Mouse (Mus musculus): ENCODE results near the gene Tbxa2r. TPM values are rescaled to one million over a fixed set of nuclear protein-coding genes. Genes with fewer than 3 reads are reported as not detected.

Gene Tbxa2r
- total RNA-seq, 2 experiments from 2014 or later, result 1.1 to 2.1 TPM

DNA sequence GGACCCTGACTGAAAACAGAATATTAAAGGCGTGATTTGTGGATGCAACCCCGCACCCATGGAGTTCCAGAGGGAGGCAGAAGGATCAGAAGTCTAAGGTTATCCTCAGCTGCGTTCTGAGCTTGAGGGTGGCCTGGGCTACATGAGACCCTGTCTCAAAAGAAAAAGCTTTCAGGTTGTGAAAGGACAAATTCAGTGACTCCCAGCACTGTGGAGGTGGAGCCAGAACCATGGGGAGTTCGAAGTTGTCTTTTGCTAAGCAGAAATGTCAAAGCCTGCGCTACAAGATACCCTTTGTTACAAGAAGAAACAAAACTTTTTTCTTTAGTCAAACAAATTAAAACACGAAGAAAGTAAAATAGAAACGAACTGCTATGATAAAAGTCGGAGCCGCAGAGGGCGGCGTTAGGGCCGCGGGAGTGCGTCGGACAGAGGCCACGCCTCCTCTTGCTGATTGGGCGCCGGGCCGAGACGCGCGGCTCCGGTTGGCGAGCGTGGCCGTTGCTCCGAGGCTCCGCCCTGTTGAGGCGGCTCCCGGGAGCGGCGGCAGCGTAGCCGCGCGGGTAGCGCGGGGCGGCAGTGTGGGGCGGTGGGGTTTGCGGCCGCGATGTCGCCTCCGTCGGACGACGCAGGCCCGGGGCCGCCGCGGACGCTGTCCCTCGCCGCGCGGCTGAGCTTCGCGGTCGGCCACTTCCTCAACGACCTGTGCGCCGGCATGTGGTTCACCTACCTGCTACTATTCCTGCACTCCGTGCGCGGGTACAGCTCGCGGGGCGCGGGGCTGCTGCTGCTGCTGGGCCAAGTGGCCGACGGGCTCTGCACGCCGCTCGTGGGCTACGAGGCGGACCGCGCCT is 28.7 kb downstream of the Tbxa2r start, which contains the start of gene Mfsd12:
TSS of gene Mfsd12 (plus strand) at position 501 of the 854 bp plus-strand sequence.
- peak; percentile 88 to 96 for DNase-seq (ENCODE audit: extremely low spot score in 1 of 2, low spot score in 2 of 2)
- intact Hi-C loops (cut with DNase I), result no loop called here

- intact Hi-C loops (cut with DNase I), result no loop called here
- DNase-seq (ENCODE audit: extremely low spot score in 1 of 2, low spot score in 2 of 2), result no peak
Observed at GRCm38 (mm10) chr10:81358209-81358608, 29.7 kb downstream of the Tbxa2r start.

- intact Hi-C loops (cut with DNase I), result loop anchor here (1.0 kb wide), 1 partner anchor 12 kb away; no protein-coding TSS in a partner anchor
- DNase-seq (ENCODE audit: extremely low spot score in 1 of 2, low spot score in 2 of 2), result no peak
Observed at GRCm38 (mm10) chr10:81358841-81359240, 30.3 kb downstream of the Tbxa2r start.

- DNase-seq (ENCODE audit: extremely low spot score in 1 of 2, low spot score in 2 of 2), result no peak
- intact Hi-C loops (cut with DNase I), result no loop called here
Observed at GRCm38 (mm10) chr10:81360721-81361120, 32.2 kb downstream of the Tbxa2r start.

- intact Hi-C loops (cut with DNase I), result no loop called here
- DNase-seq (ENCODE audit: extremely low spot score in 1 of 2, low spot score in 2 of 2), result no peak
Observed at GRCm38 (mm10) chr10:81362336-81362949, 33.9 kb downstream of the Tbxa2r start.

GRCm38 (mm10) chr10:81363436-81364346 is 35.2 kb downstream of the Tbxa2r start:
- intact Hi-C loops (cut with DNase I), result no loop called here

GRCm38 (mm10) chr10:81364666-81365065 is 36.1 kb downstream of the Tbxa2r start:
- DNase-seq (ENCODE audit: extremely low spot score in 1 of 2, low spot score in 2 of 2), result no peak
- intact Hi-C loops (cut with DNase I), result no loop called here

More at GRCm38 (mm10) chr10:81363436-81364346, 35.2 kb downstream of the Tbxa2r start:
- no peak for DNase-seq (ENCODE audit: extremely low spot score in 1 of 2, low spot score in 2 of 2)

- intact Hi-C loops (cut with DNase I), result no loop called here
- DNase-seq (ENCODE audit: extremely low spot score in 1 of 2, low spot score in 2 of 2), result no peak
Observed at GRCm38 (mm10) chr10:81365073-81365472, 36.5 kb downstream of the Tbxa2r start.

- intact Hi-C loops (cut with DNase I), result no loop called here
- no peak for DNase-seq (ENCODE audit: extremely low spot score in 1 of 2, low spot score in 2 of 2)
Observed at GRCm38 (mm10) chr10:81365672-81366476, 37.3 kb downstream of the Tbxa2r start, which contains the start of gene 4930404N11Rik. 4930404N11Rik (minus strand) TSS chr10:81365816.

DNA sequence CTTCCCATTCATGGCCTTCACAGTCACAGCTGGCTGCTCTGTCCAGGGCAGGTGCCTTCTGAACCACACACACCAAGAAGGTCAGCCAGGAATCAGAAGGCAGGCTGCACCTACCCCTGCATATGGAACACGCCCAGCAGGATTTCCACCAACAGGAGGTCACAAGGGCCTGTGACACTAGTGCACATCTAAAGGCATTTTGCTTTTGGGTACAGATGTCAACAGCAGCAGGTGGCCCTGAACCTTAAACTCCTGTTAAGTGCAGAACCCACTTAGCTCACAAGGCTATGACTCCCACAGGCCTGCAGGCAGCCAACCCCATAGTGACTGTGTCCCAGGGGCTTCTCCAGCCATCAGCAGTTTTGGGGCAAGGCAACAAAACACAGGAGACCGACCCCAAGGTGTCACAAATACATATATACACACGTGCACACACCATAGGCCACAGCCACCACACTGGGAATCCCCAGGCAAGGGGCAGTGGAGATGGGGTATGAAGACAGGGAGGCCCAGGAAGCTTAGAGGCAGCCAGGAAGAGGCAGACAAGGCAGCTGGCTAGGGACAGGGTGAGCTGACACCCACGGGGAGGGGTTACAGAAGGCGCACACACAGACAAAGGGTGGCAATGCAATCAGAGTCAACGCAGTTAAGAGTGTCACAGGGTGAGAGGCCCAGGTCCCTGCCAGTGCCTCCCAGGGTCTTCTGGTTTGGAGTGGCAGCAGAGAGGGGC is 38.1 kb downstream of the Tbxa2r start:
- intact Hi-C loops (cut with DNase I), result no loop called here
- no peak for DNase-seq (ENCODE audit: extremely low spot score in 1 of 2, low spot score in 2 of 2)

- intact Hi-C loops (cut with DNase I), result no loop called here
- DNase-seq (ENCODE audit: extremely low spot score in 1 of 2, low spot score in 2 of 2), result no peak
Observed at GRCm38 (mm10) chr10:81367207-81367495, 38.6 kb downstream of the Tbxa2r start.

DNA sequence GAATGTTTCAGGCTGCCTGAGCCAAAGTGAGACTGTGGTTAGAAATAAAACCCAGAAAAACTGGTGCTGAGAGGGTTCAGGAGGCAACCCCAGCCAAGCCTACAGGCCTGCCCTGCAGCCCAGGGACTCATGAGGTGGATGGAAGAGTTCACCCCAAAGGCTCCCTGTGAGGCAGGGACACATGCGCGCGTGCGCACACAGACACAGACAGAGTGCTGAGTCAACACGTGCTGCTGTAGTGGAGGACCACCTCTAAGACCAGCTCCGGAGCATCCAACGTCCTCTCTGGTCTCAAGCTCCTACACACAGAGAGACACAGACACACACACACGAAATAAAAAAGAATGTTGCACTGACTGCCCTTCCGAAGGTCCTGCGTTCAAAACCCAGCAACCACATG is 46.8 kb downstream of the Tbxa2r start:
- intact Hi-C loops (cut with DNase I), result no loop called here
- DNase-seq (ENCODE audit: extremely low spot score in 1 of 2, low spot score in 2 of 2), result no peak

DNA sequence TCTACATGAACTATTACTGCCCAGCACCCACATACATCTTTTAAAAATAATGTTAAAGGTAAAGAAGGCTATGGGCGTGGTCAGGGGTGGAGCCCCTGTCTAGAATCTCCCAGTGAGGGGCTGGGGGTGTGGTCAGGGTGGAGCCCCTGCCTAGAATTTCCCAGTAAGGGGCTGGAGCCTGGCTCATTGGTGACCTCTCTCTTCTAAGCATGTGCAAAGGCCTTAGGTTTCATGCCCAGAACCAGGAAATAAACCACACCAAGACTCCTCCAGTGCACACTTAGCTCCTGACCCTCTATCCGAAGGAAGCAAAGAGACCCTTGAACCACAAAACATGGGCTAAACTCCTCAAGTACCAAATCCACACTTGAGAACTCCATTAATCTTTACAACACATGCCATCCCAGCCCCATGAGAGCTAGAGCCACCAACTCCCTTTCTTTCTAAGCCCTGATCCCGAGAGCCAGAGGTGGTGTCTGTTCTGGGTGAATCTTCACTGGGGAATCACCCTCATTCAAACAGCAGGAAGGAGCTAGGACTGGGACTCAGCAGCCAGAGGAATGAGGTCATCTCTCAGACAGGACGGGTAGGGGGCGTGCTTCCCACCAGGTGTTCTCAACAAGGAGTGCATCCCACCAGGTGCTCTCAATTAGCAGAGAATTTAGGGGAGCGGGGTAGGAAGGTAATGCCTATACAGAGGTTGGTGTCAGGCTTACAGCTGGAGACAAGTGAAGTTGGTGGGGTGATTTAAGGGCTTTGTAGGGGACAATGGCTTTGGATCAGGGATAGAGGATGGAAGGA is 48.2 kb downstream of the Tbxa2r start:
- no peak for DNase-seq (ENCODE audit: extremely low spot score in 1 of 2, low spot score in 2 of 2)
- intact Hi-C loops (cut with DNase I), result no loop called here

DNA sequence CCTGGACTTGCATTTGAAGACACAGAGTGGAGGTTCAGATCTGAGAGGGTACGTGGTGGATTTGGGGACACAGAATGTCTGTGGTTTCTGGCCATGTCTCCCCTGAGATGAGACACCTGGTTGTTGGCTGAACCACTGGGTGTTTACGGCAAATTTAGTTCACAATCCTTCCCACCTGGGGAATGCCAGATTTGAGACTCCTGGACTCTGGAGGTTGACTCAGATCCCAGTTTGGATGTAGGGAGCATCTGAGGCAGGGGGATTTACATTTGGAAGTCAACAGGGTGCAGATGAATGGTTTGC is 48.8 kb downstream of the Tbxa2r start:
- no peak for DNase-seq (ENCODE audit: extremely low spot score in 1 of 2, low spot score in 2 of 2)
- intact Hi-C loops (cut with DNase I), result no loop called here

GRCm38 (mm10) chr10:81377793-81378552 is 49.4 kb downstream of the Tbxa2r start, which contains the start of gene Fzr1:
Fzr1 (minus strand) TSS chr10:81378516.
- no peak for DNase-seq (ENCODE audit: extremely low spot score in 1 of 2, low spot score in 2 of 2)
- intact Hi-C loops (cut with DNase I), result no loop called here

DNA sequence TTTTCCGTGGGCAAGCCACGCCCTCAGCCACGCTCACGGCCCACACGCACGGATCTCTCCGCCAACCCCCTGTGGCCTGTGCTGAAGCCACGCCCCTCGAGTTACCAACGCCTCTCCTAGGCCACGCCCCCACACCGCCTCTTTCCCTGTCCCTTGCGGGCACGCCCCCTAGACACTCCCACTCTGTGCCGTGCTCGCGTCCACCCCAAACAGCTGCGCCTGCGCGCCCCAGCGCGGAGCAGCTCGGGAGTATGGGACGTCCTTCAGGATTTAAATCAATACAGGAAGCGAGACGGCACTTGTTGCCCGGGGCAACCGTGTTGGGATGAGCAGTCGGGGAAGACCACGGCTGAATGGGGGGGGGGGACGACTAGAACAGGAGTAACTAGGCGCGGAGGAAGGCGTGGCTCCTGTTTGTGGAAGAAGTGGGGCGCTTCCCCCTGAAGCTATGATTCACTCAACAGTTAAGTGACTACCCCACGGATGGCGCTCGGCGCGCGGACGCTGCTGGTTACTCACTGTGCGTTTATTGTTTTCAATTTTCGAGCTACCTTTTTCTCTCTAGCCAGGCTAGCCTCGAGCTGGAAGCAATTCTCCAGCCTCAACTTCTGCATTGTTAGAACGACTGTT is 50.1 kb downstream of the Tbxa2r start:
- intact Hi-C loops (cut with DNase I), result no loop called here
- peak; percentile 100 for DNase-seq (ENCODE audit: extremely low spot score in 1 of 2, low spot score in 2 of 2)
